Mouse (Mus musculus) neural tube, embryonic 14.5 days (tissue): ENCODE results near the gene Kdm6b. TPM values are rescaled to one million over a fixed set of nuclear protein-coding genes. Genes with fewer than 3 reads are reported as not detected.

ENCODE experiments used
- ATAC-seq: fragments of 200-750 bp; cut with Nextera tagmentation; 2 replicates; pipeline ENCODE4 v1.8.0; 2017; ENCODE audit warnings: low read depth, mild to moderate bottlenecking, moderate TSS enrichment, moderate library complexity
- H3K27ac ChIP-seq: fragments of 300-500 bp; sonication (generic); 2 replicates; pipeline ENCODE4 v1.5.1; 2014; ENCODE audit warnings: low read depth, mild to moderate bottlenecking, control low read depth, low read length, moderate library complexity, mixed read lengths
- H3K27me3 ChIP-seq: fragments of 300-500 bp; sonication (generic); 2 replicates; pipeline ENCODE4 v1.6.1; 2014; ENCODE audit warnings: low read length; ENCODE audit not compliant: control insufficient read depth, insufficient read depth
- H3K36me3 ChIP-seq: fragments of 300-500 bp; sonication (generic); 2 replicates; pipeline ENCODE4 v1.6.1; 2014; ENCODE audit warnings: low read length, mixed read lengths; ENCODE audit not compliant: control insufficient read depth, insufficient read depth
- H3K4me1 ChIP-seq: fragments of 300-500 bp; sonication (generic); 2 replicates; pipeline ENCODE4 v1.6.1; 2014; ENCODE audit warnings: low read length; ENCODE audit not compliant: control insufficient read depth, insufficient read depth
- H3K4me2 ChIP-seq: fragments of 300-500 bp; sonication (generic); 2 replicates; pipeline ENCODE4 v1.6.1; 2014; ENCODE audit warnings: mild to moderate bottlenecking, low read depth, low read length, control low read depth
- H3K4me3 ChIP-seq: fragments of 300-500 bp; sonication (generic); 2 replicates; pipeline ENCODE4 v1.5.1; 2014; ENCODE audit warnings: low read depth, low read length, control low read depth, mixed read lengths
- H3K9ac ChIP-seq: fragments of 300-500 bp; sonication (generic); replicated peaks from 2 replicates; pipeline ENCODE4 v1.6.1; 2014; ENCODE audit warnings: low read depth, mild to moderate bottlenecking, control low read depth, low read length, mixed read lengths
- H3K9me3 ChIP-seq: fragments of 300-500 bp; sonication (generic); 2 replicates; pipeline ENCODE4 v1.6.1; 2016; ENCODE audit warnings: low read length; ENCODE audit not compliant: control insufficient read depth
- WGBS: fragments of 180-500 bp; shearing (Covaris S2); extraction: QIAGEN DNeasy Blood & Tissue Kit; methylation state at CpG from one replicate; pipeline ENCODE4 v1.1.7; 2014; 5-methylcytosine and 5-hydroxymethylcytosine counted together
- polyA plus RNA-seq: library from polyadenylated mRNA; unstranded; fragments of >200 nt; fragmentation: Nextera tagmentation; extraction: Ambion mirVana; gene quantifications from 2 replicates; pipeline ENCODE4 v1.2.1, GENCODE M21; 2014

Gene Kdm6b
- polyA plus RNA-seq, 1 experiment from 2014 or later: 37.5 TPM

DNA sequence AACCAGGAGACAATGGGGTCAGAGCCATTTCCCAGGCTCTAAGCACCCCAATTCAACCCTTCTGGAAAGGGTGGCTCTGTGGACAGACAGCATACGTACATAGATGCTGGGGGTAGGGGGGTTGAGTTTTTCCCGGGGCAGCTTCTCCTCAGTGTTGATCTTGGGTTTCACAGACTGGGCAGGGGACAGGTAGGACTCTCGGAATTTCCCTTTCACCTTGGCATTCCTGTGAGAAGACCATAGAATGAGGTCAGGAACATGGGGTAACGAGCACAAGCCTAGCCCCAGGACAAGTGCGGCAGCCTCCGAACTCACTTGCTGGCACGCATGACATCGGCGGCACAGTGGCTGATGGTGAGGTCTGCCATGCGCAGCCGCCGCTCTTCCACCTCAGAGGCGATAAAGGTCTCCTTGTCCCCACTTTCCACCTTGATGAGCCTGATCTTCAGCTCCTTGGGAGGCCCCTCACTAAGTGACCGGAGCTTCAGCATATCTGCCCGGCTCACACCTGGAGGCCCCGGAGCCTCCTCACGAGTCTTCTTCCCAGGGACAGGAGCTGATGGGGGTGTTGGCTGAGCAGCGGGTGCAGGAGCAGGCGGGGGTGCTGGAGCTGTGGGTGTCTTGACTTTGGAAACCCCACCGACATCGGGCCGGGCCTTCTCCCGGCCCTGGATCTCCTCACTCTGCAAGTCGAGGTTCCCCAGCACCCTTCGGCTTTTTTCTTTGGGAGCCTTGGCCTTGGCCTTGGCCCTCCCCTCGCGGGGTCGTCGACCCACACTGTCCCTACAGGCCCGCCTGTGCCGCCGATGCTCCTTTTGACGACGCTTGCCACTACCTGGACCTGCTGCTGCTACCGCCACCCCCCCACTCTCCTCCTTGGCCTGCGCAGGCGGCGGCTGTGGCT lies 9.5 kb downstream of the Kdm6b start:
- no peaks in the 10 kb centered on the region for H3K9me3 ChIP-seq
- no peak overlapping the region for H3K9ac ChIP-seq
- H3K4me3 ChIP-seq: no peak overlapping the region
- no peaks in the 10 kb centered on the region for H3K27me3 ChIP-seq
- no peak for ATAC-seq
- peaks cover 80% of the 10 kb centered on the region for H3K36me3 ChIP-seq
- no peak overlapping the region for H3K4me2 ChIP-seq
- peaks cover 7% of the 10 kb centered on the region for H3K4me1 ChIP-seq
- H3K27ac ChIP-seq: no peak overlapping the region
- 92% methylated on average over 38 of the region's 38 CpGs for WGBS

DNA sequence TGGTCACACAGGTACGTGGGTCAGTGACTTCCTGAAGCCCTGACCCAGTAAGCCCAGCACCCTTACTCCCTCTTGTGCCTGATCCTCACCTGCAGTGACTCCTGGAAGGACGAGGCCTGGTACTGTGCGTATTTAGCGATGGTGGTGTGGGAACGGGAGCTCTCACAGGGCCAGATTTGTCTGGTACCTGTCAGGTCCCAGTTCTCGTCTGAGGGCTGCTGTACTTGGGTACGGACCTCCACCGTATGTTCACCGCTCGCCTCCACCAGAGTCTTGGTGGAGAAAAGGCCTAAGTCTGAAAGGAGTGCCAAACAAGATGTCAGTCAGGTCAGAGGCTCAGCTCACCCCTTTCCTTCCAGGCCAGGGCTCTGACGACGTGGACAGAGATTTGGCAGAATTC lies 11.5 kb downstream of the Kdm6b start:
- H3K4me2 ChIP-seq: no peak overlapping the region
- H3K4me1 ChIP-seq: 0 out of 2 replicates have a peak, but pooled peaks cover 3% of the 10 kb centered on the region
- H3K36me3 ChIP-seq: peaks cover 68% of the 10 kb centered on the region
- ATAC-seq: no peak
- no peak overlapping the region for H3K27ac ChIP-seq
- H3K9ac ChIP-seq: no peak overlapping the region
- no peaks in the 10 kb centered on the region for H3K27me3 ChIP-seq
- H3K4me3 ChIP-seq: no peak overlapping the region
- no peaks in the 10 kb centered on the region for H3K9me3 ChIP-seq
- WGBS: 90% methylated on average over 12 of the region's 12 CpGs

DNA sequence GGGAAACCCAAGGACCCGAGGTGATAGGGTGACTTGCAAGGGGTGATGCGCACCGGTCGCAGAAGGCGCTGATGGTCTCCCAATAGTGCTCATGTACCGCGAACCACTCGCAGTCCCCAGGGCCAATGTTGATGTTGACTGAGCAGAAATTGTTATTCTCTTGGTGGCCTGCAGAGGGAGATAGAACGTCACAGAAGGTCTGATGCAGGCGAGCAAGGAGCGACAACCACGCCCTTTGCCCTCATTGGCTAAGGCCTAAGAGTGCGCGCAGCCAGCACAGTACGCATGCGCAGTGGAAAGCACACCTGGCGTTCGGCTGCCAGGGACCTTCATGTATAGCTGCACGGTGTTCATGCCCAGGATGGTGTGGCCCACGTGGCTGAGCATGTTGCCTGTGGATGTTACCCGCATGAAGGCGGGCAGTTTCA lies 12.3 kb downstream of the Kdm6b start:
- H3K27ac ChIP-seq: no peak overlapping the region

DNA sequence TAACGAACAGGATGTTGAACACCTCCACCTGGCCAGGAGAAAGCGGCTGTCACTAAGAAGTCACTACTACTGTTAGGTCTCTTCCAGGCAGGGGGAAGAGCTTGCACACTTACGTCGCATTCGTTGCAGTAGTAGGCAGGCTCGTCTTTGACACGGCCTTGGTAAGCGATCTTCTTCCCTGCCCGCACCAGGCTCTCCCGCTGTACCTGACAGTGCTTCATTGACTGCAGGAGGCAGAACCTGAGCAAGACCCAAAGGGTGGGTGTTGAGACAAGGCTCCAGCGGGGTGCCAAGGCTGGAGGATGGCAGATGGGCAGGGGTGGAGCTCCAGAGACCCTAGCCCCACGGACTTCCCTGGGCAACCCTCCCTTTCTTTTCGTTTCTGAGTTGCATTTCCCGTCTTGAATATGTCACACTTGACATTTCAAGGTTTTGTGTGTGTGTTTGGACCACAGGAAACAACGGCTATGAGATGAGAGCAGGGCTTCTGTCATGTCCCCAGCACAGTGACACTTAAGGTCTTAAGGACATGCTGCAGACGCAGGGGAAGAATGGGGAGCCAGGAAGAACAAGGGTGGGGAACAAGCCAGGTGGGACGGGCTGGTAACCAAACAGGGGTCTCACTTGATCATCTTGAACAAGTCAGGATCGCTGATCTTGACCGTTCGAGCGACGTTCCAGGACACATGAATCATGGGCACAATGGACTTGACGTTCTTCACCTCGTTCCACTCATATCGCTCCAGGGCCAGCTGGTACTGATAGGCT lies 13.2 kb downstream of the Kdm6b start:
- no peak overlapping the region for H3K4me2 ChIP-seq
- H3K27me3 ChIP-seq: no peaks in the 10 kb centered on the region
- no peak overlapping the region for H3K9ac ChIP-seq
- no peak overlapping the region for H3K27ac ChIP-seq
- ATAC-seq: no peak
- no peak overlapping the region for H3K4me3 ChIP-seq
- H3K36me3 ChIP-seq: peaks cover 51% of the 10 kb centered on the region
- 78% methylated on average over 25 of the region's 25 CpGs for WGBS
- 0 out of 2 replicates have a peak, but pooled peaks cover 7% of the 10 kb centered on the region for H3K4me1 ChIP-seq
- no peaks in the 10 kb centered on the region for H3K9me3 ChIP-seq

More for the DNA sequence above, 12.3 kb downstream of the Kdm6b start:
- no peak overlapping the region for H3K4me3 ChIP-seq
- H3K36me3 ChIP-seq: peaks cover 61% of the 10 kb centered on the region
- 0 out of 2 replicates have a peak, but pooled peaks cover 7% of the 10 kb centered on the region for H3K4me1 ChIP-seq
- H3K27me3 ChIP-seq: no peaks in the 10 kb centered on the region
- WGBS: 13% methylated on average over 22 of the region's 22 CpGs
- peak; percentile 76 for ATAC-seq
- H3K9me3 ChIP-seq: no peaks in the 10 kb centered on the region
- no peak overlapping the region for H3K4me2 ChIP-seq
- H3K9ac ChIP-seq: no peak overlapping the region

DNA sequence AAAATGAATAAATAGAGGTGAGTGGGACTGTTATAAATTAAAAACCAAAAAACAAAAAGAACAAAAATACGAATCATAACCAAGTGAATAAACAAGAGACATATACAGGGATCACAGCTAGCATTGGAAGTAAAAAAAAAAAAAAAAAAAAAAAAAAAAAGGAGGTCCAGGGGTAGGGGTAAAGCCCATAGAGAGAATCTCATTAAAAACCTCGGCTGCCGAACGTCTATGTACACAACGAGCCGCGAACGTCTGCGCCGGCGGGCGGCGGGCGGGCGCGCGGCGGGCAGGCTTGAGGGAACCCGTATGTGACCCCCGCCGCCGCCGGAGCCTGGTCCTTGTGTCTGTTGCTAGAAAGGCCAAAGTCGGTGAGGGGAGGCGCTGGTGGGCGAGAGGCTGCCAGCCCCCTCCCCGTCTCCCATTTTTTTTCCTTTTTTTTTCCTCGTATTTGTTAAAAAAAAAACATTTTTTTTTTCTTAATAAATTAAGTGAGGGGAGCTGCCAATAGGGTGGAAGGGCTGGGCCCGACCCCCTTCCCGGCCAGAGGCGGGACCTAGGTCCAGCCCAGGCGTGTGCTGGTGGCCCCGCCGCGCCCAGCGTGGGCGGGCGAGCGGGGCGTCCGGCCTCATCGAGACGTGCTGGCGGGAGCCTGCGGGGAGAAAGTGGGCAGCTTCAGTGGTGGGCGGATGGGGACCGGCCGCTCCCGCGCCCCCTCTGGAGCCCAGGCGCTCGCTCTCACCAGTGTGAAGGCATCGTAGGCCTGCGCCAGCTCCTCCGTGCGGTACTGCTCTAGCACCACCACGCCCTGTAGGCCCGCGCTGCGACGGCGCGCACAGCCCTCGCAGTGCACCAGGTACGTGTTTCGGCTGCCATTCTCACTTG lies 14.0 kb downstream of the Kdm6b start:
- Histone ChIP-seq H3K4me3 (no peak overlapping the region), H3K4me1 (peaks cover 8% of the 10 kb centered on the region; the same call in 1 of the 2 replicates), H3K27me3 (no peaks in the 10 kb centered on the region), H3K27ac (no peak overlapping the region), H3K9me3 (no peaks in the 10 kb centered on the region), H3K36me3 (peaks cover 44% of the 10 kb centered on the region), H3K4me2 (no peak overlapping the region), H3K9ac (no peak overlapping the region)
- 20% methylated on average over 65 of the region's 66 CpGs for WGBS
- ATAC-seq: no peak

DNA sequence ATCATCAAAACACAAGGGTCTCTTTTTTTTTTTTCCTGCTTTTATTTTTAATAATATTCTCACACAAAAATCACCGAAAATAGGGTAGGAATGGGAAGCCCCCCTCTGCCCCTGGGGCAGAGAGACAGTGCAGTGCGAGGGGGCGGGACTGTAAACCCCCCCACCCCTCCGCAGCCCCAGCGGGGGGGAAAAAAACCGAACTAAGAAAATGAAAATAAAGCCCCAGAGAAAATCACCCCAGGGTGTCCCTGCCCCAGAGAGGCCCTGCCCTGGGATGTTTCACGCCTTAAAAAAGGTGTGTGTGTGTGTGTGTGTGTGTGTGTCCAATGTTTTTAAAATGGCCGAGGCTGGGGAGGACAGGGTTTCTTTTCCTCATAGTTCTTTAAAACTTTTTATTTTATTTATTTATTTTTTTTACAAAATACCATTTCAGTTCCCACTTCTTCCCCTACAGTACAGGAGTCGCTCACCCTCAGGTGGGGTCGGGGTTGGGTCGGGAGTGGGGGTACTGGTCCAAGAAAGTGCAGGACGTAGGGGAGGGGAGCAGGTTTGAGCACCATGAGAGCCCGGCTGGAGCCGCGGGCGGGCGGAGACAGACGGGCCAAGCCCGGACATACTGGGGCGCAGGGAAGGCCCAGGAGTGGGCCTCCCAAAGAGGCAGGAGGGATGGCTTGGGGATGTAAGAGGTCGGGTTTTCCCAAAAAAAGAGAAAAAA lies 14.8 kb downstream of the Kdm6b start:
- WGBS: 25% methylated on average over 21 of the region's 21 CpGs
- H3K36me3 ChIP-seq: peaks cover 36% of the 10 kb centered on the region

DNA sequence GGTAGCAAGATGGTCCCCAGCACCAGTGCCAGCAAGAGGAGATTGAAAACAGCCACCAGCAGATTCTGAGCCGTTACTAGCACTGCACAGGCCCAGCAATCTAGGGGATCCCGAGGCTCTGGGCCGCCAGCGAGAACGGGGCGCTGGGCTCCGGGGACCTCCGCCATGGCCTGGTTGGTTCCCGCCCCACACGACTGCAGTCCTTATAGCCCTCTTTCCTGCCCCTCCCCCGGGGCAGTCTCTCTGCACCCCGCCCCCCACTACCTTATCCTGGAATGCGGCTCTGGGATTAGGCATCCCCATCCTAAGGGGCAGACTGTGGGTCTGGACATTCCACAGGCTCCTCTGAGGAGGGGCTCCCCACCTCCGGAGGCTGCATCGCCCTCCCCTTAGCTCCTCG lies 15.4 kb downstream of the Kdm6b start, which contains the start of gene Tmem88:
Tmem88 (minus strand) TSS at position 176 of the 400 bp plus-strand sequence.
- H3K36me3 ChIP-seq: peaks cover 30% of the 10 kb centered on the region
- 0 out of 2 replicates have a peak within 1 kb of the TSS, but pooled peaks have one; percentile 22 for H3K9ac ChIP-seq
- H3K27ac ChIP-seq: 0 out of 2 replicates have a peak within 1 kb of the TSS, but pooled peaks have one; percentile 12

More for the DNA sequence above, 14.8 kb downstream of the Kdm6b start:
- Histone ChIP-seq H3K4me2 (no peak overlapping the region), H3K9ac (no peak overlapping the region), H3K27ac (no peak overlapping the region), H3K4me3 (no peak overlapping the region), H3K4me1 (peaks cover 11% of the 10 kb centered on the region; the same call in 1 of the 2 replicates), H3K27me3 (no peaks in the 10 kb centered on the region), H3K9me3 (no peaks in the 10 kb centered on the region)
- no peak for ATAC-seq

More for the DNA sequence above, 15.4 kb downstream of the Kdm6b start, which contains the start of gene Tmem88:
- peaks cover 11% of the 10 kb centered on the region; the same call in 1 of the 2 replicates for H3K4me1 ChIP-seq
- H3K9me3 ChIP-seq: no peaks in the 10 kb centered on the region
- WGBS: 7% methylated on average over 16 of the region's 16 CpGs
- H3K4me3 ChIP-seq: 0 out of 2 replicates have a peak within 1 kb of the TSS, but pooled peaks have one; percentile 1
- no peaks in the 10 kb centered on the region for H3K27me3 ChIP-seq
- no peak within 1 kb of the TSS; the same call in 1 of the 2 replicates for H3K4me2 ChIP-seq
- ATAC-seq: no peak
